Comparison of ENCODE assay signal across 27 mouse cellular contexts in the genomic region with DNA sequence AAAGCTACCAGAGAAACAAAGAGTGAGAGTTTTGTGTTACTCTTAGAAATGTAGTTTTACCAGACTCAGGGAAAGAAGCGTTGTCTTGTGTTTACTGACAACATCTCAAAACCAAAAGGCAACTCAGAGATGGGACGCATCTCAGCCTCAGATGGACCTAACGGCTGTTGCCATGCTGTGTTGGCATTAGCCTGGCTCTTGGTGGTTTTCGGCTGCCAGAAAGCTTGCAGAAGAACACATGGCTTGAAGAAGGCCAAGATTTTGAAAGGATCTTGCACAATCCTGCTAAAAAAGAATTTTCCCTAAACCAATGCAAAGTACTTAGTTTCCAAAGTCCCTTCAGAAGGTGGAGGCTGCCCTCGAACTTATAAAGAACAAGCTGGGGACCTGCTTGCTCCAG. TPM values are rescaled to one million over a fixed set of nuclear protein-coding genes. Genes with fewer than 3 reads are reported as not detected.
A peak's percentile ranks its signal among the peaks of the same experiment; 100 is the strongest.
DNase-seq lines count a peak whose midpoint lies in the region; ATAC-seq and TF ChIP-seq lines count a peak whose summit lies in the region.
"Had no signal": no experiment of that assay in that cellular context is flagged by ENCODE, and none has a peak within 500 bp of the region (broad histone marks: within the 10 kb centered on the region; RNA-seq: fewer than 3 reads in every experiment).

No protein-coding gene starts in this region.

- no peak overlapping the region for H3K9ac ChIP-seq in forebrain, postnatal 0 days
- no peak overlapping the region for H3K9ac ChIP-seq in forebrain, embryonic 15.5 days (replicated peaks)
- no peak overlapping the region for H3K9ac ChIP-seq in lung, postnatal 0 days (replicated peaks; ENCODE audit: low read depth)
- H3K9ac ChIP-seq: embryonic facial prominence, embryonic 13.5 days; embryonic facial prominence, embryonic 15.5 days; forebrain, embryonic 12.5 days had no signal

- H3K4me3 ChIP-seq in forebrain, postnatal 0 days (ENCODE audit: low read depth, low read length): no peak overlapping the region
- no peak overlapping the region for H3K4me3 ChIP-seq in forebrain, embryonic 15.5 days
- no peak overlapping the region for H3K4me3 ChIP-seq in lung, postnatal 0 days (ENCODE audit: low read depth, low read length)
- H3K4me3 ChIP-seq: embryonic facial prominence, embryonic 13.5 days; embryonic facial prominence, embryonic 15.5 days; erythroblast, embryonic 14.5 days; forebrain, embryonic 10.5 days; forebrain, embryonic 12.5 days had no signal

- H3K27ac ChIP-seq in forebrain, postnatal 0 days (ENCODE audit: low read depth, low read length): no peak overlapping the region
- no peak overlapping the region for H3K27ac ChIP-seq in forebrain, embryonic 15.5 days (replicated peaks)
- no peak overlapping the region for H3K27ac ChIP-seq in lung, postnatal 0 days (ENCODE audit: low read length)
- H3K27ac ChIP-seq: embryonic facial prominence, embryonic 13.5 days; embryonic facial prominence, embryonic 15.5 days; forebrain, embryonic 10.5 days; forebrain, embryonic 12.5 days had no signal

- peaks cover 7% of the 10 kb centered on the region for H3K4me1 ChIP-seq in forebrain, postnatal 0 days (ENCODE audit: insufficient read depth)
- peaks cover 12% of the 10 kb centered on the region for H3K4me1 ChIP-seq in forebrain, embryonic 15.5 days
- H3K4me1 ChIP-seq in lung, postnatal 0 days (ENCODE audit: insufficient read depth, low read depth, low read length): no peaks in the 10 kb centered on the region

- no peak for TF ChIP-seq CTCF in forebrain, postnatal 0 days (IDR thresholded peaks at IDR 0.05; ENCODE audit: low read depth)
- no peak for TF ChIP-seq CTCF in lung, postnatal 0 days (IDR thresholded peaks at IDR 0.05)

- no peak overlapping the region for H3K4me2 ChIP-seq in forebrain, postnatal 0 days (ENCODE audit: low read depth)
- H3K4me2 ChIP-seq in forebrain, embryonic 15.5 days (replicated peaks): no peak overlapping the region
- H3K4me2 ChIP-seq in lung, postnatal 0 days (replicated peaks; ENCODE audit: low read depth, low read length): no peak overlapping the region
- H3K4me2 ChIP-seq: embryonic facial prominence, embryonic 13.5 days; embryonic facial prominence, embryonic 15.5 days; forebrain, embryonic 12.5 days had no signal

- DNase-seq in forebrain, postnatal 0 days: peak; percentile 77
- DNase-seq in lung, postnatal 0 days (ENCODE audit: low spot score): peak; percentile 42
- no peak for DNase-seq in lung, postnatal 4 days
- DNase-seq in NIH3T3 (ENCODE audit: low read depth) (peak; percentile 36), adipocyte (ENCODE audit: low spot score) (peak; percentile 88)
- DNase-seq: adrenal gland, postnatal 10 days; adrenal gland, postnatal 25 days; cerebellum, adult 11 months; cerebellum, adult 18-20 months; cerebellum, adult 8-10 months; cerebellum, adult 9-11 months; cerebellum, postnatal 25 days; embryo, embryonic 11 days had no signal

- no peak for TF ChIP-seq EP300 in lung, postnatal 0 days (IDR thresholded peaks at IDR 0.05)

- H3K27me3 ChIP-seq in forebrain, postnatal 0 days (ENCODE audit: insufficient read depth, low read length): no peaks in the 10 kb centered on the region
- no peaks in the 10 kb centered on the region for H3K27me3 ChIP-seq in forebrain, embryonic 15.5 days
- no peaks in the 10 kb centered on the region for H3K27me3 ChIP-seq in lung, postnatal 0 days (replicated peaks; ENCODE audit: insufficient read depth, low read length)

- ATAC-seq in forebrain, postnatal 0 days: peak; percentile 70
- no peak for ATAC-seq in forebrain, embryonic 15.5 days (replicated peaks)
- ATAC-seq in lung, postnatal 0 days: no peak
- no peak for ATAC-seq in CD4-positive, CD25-positive, alpha-beta regulatory T cell, adult 4 months
- ATAC-seq: forebrain, embryonic 14.5 days had no signal

- no peaks in the 10 kb centered on the region for H3K9me3 ChIP-seq in forebrain, postnatal 0 days (ENCODE audit: low read length)
- H3K9me3 ChIP-seq in forebrain, embryonic 15.5 days: no peaks in the 10 kb centered on the region
- no peaks in the 10 kb centered on the region for H3K9me3 ChIP-seq in lung, postnatal 0 days (ENCODE audit: low read length)
- H3K9me3 ChIP-seq: embryonic facial prominence, embryonic 13.5 days; embryonic facial prominence, embryonic 15.5 days; forebrain, embryonic 10.5 days; forebrain, embryonic 12.5 days; G1E had no signal

- 65% methylated on average over 5 of the region's 5 CpGs for WGBS in forebrain, postnatal 0 days
- 84% methylated on average over 5 of the region's 5 CpGs for WGBS in forebrain, embryonic 15.5 days
- WGBS in lung, postnatal 0 days: 76% methylated on average over 5 of the region's 5 CpGs

- H3K36me3 ChIP-seq in forebrain, postnatal 0 days (ENCODE audit: insufficient read depth): no peaks in the 10 kb centered on the region
- no peaks in the 10 kb centered on the region for H3K36me3 ChIP-seq in forebrain, embryonic 15.5 days
- no peaks in the 10 kb centered on the region for H3K36me3 ChIP-seq in lung, postnatal 0 days (ENCODE audit: insufficient read depth, low read length)
- H3K36me3 ChIP-seq: embryonic facial prominence, embryonic 13.5 days; embryonic facial prominence, embryonic 15.5 days; forebrain, embryonic 10.5 days; forebrain, embryonic 12.5 days; G1E had no signal

RNA-seq across cellular contexts. Expression of gene Tppp3, which starts 28.7 kb away (rescaled TPM):
- total RNA-seq in forebrain, postnatal 0 days (2014; rRNA removed): 66.6 and 80.6 TPM in 2 replicates
- polyA plus RNA-seq in forebrain, postnatal 0 days (2015; fragmentation: Nextera tagmentation; extraction: Ambion mirVana): 74.6 and 106 TPM in 2 replicates
- polyA plus RNA-seq in forebrain, embryonic 15.5 days (2015; fragmentation: Nextera tagmentation; extraction: Ambion mirVana): 35.1 and 54.8 TPM in 2 replicates
- polyA plus RNA-seq in lung, postnatal 0 days (2015; fragmentation: Nextera tagmentation; extraction: Ambion mirVana): 675 and 696 TPM in 2 replicates
- 1 to 10 TPM; 1.2 to 1.4 TPM for polyA plus RNA-seq in CD4-positive, CD25-positive, alpha-beta regulatory T cell, adult 4 months (2017; shearing (Covaris generic))
- total RNA-seq: common myeloid progenitor, adult 5-6 weeks; G1E had no signal
- polyA plus RNA-seq: G1E had no signal

RNA-seq across cellular contexts. Expression of gene Lrrc36, which starts 29.3 kb away (rescaled TPM):
- 1.7 and 1.8 TPM in 2 replicates for total RNA-seq in forebrain, postnatal 0 days (2014; rRNA removed)
- polyA plus RNA-seq in forebrain, postnatal 0 days (2015; fragmentation: Nextera tagmentation; extraction: Ambion mirVana): 0.40 and 1.1 TPM in 2 replicates
- 0.52 and 0.88 TPM in 2 replicates for polyA plus RNA-seq in forebrain, embryonic 15.5 days (2015; fragmentation: Nextera tagmentation; extraction: Ambion mirVana)
- polyA plus RNA-seq in lung, postnatal 0 days (2015; fragmentation: Nextera tagmentation; extraction: Ambion mirVana): 3.7 and 3.9 TPM in 2 replicates
- polyA plus RNA-seq in CD4-positive, CD25-positive, alpha-beta regulatory T cell, adult 4 months (2017; shearing (Covaris generic)): not detected
- total RNA-seq: G1E had no signal
- polyA plus RNA-seq: C2C12; embryonic facial prominence, embryonic 13.5 days; G1E had no signal

RNA-seq across cellular contexts. Expression of gene Kctd19, which starts 29.4 kb away (rescaled TPM):
- 0.10 and 0.15 TPM in 2 replicates for total RNA-seq in forebrain, postnatal 0 days (2014; rRNA removed)
- 0.16 and 0.19 TPM in 2 replicates for polyA plus RNA-seq in forebrain, postnatal 0 days (2015; fragmentation: Nextera tagmentation; extraction: Ambion mirVana)
- polyA plus RNA-seq in forebrain, embryonic 15.5 days (2015; fragmentation: Nextera tagmentation; extraction: Ambion mirVana): 0.10 TPM in 1 of 2 replicates, not detected in the other
- polyA plus RNA-seq in lung, postnatal 0 days (2015; fragmentation: Nextera tagmentation; extraction: Ambion mirVana): 0.14 and 0.38 TPM in 2 replicates
- polyA plus RNA-seq in CD4-positive, CD25-positive, alpha-beta regulatory T cell, adult 4 months (2017; shearing (Covaris generic)): not detected
- total RNA-seq: adrenal gland, postnatal 25 days; adrenal gland, postnatal 4 days; common myeloid progenitor, adult 5-6 weeks; G1E had no signal
- polyA plus RNA-seq: embryonic facial prominence, embryonic 11.5 days; embryonic facial prominence, embryonic 13.5 days; embryonic facial prominence, embryonic 15.5 days; erythroblast, embryonic 14.5 days; forebrain, embryonic 10.5 days; forebrain, embryonic 12.5 days; frontal cortex, adult 2 months; G1E had no signal

RNA-seq across cellular contexts. Expression of gene Zdhhc1, which starts 54.0 kb away (rescaled TPM):
- total RNA-seq in forebrain, postnatal 0 days (2014; rRNA removed): 22.9 and 30.4 TPM in 2 replicates
- polyA plus RNA-seq in forebrain, postnatal 0 days (2015; fragmentation: Nextera tagmentation; extraction: Ambion mirVana): 16.2 and 22.7 TPM in 2 replicates
- 28.8 and 31.3 TPM in 2 replicates for polyA plus RNA-seq in forebrain, embryonic 15.5 days (2015; fragmentation: Nextera tagmentation; extraction: Ambion mirVana)
- 40.6 and 41.7 TPM in 2 replicates for polyA plus RNA-seq in lung, postnatal 0 days (2015; fragmentation: Nextera tagmentation; extraction: Ambion mirVana)
- polyA plus RNA-seq in CD4-positive, CD25-positive, alpha-beta regulatory T cell, adult 4 months (2017; shearing (Covaris generic)): 1 to 10 TPM in 1 of 2 experiments, under 1 TPM in 1; 0.97 to 1.5 TPM

Comparison
In these comparisons a context has a peak if more than half of its experiments do, and no peak if none do; other contexts are left out.
1. DNase-seq: peak in forebrain, postnatal 0 days (single experiment), lung, postnatal 0 days (single experiment), NIH3T3 (single experiment) and adipocyte (single experiment); none in lung, postnatal 4 days (0 of 2).
2. RNA of gene Tppp3, which starts 28.7 kb away (polyA plus RNA-seq): 675 to 696 TPM in lung, postnatal 0 days, 74.6 to 106 TPM in forebrain, postnatal 0 days and 35.1 to 54.8 TPM in forebrain, embryonic 15.5 days; 1.2 to 1.4 TPM in CD4-positive, CD25-positive, alpha-beta regulatory T cell, adult 4 months; every median in the first group is over 10 times any median in the second.